Mouse (Mus musculus) natural killer cell, adult 2 months (primary cell): ENCODE data around the gene Slc30a4.

Source experiments
- DNase-seq, 2 experiments: peaks; one replicate each; pipeline ENCODE4 v3.0.0; 2022; ENCODE audit warnings: low spot score in 2 of 2

Gene Slc30a4

GRCm38 (mm10) chr2:122702181-122703036, at the start of gene Slc30a4:
Gene Slc30a4 (minus strand): TSS chr2:122702663.
- peak; percentile 19 to 37 for DNase-seq

DNA sequence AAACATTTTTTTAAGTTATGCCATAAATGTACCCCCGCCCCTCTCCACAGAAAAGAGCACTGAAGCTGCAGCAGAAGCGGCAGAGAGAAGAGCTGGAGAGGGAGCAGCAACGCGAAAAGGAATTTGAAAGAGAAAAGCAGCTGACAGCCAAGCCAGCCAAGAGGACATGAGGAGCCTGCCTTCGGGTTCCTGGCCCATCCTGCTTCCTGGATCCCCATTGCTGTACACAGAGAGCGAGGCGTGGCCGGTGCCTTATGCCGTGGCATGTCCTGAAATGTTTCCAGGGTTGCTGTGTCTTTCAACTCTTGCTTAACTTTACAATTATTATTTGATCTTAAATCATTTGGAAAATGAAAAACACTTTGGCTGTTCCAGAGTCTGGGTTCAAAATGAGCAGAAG, 44.0 kb upstream of the Slc30a4 start:
- DNase-seq = no peak

DNA sequence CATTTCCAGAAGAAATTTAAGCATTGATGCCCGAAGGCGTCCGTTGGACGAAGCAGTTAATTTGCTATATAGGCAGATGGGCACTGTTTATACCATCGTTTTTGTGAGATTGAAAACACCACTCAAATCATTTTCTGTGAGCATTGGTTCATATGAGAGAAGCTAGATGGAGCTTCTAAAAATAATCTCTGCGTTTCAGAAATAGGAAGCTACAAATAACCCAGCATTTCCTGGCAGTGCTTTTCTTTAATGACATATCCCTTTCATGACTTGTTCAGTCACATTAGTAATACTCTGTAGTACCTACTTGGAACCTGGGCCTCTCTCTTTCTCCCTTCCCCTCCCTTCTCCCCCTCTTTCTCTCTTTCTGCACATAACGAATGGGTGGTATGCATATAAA, 36.6 kb upstream of the Slc30a4 start:
- no peak for DNase-seq

DNA sequence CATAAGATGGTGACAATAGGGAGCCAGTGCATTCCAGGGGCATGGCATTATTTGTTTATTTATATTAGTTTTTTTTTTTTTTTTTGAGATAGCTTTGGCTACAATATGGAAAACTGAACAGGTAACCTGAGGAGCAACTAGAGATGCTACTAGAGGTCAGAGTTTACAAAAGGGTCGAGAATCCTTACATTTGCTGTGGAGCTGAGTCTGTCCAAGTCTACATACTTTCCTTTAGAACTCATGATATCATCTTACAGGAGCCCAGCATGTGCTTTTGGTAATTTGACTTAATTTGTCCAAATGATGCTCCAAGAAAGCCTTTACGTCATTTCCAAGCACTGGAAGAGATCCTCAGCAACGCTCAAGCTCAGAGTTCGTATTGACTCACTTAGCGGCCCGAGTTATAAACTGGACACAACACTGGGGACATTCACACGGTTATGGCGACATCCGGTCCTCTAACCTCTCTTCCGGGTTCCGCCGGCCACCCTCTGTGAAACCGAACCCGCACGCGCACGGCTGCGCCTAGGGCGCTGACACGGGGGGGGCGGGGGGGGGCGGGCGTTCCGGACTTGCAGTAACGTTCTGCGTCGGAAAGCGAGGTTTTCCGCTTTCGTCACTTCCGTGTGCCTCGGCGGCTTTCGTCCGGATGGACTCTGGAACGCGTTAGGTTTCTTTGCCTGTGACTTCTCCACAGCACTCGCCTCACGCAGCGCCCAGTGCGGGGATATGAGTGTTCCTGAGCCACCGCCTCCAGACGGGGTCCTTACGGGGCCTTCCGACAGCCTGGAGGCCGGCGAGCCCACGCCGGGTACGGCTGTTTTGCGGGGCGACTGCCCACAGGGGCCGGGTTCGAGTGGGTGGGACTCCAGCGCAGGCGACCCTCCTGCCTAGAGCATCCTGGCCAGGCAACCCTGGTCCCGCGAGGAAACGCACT, 35.7 kb upstream of the Slc30a4 start, which contains the start of gene Bloc1s6:
Gene Bloc1s6 (plus strand): TSS at position 610 of the 937 bp plus-strand sequence.
- peak; percentile 81 to 86 for DNase-seq

DNA sequence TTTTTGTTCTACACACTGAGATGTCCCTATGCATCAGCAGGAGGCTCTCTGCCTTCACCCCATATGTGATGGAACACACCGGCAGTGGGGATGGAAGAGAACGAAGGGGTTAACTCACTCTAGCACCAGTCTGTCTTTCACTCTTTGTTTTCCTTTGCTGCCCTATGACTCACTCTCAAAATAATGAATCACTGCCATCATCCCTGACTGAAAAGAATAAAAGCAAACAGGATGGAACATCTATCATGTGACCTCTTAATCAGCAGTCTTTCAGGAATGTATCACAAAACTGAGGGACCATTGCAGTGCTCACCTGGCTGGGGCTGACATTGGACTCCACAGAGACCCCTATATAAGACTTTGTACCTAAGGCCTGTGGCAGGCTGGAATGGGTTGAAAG, 29.0 kb upstream of the Slc30a4 start:
- DNase-seq = no peak

- peak; percentile 28 to 49 for DNase-seq
Observed at GRCm38 (mm10) chr2:122725604-122726003, 23.1 kb upstream of the Slc30a4 start.

DNA sequence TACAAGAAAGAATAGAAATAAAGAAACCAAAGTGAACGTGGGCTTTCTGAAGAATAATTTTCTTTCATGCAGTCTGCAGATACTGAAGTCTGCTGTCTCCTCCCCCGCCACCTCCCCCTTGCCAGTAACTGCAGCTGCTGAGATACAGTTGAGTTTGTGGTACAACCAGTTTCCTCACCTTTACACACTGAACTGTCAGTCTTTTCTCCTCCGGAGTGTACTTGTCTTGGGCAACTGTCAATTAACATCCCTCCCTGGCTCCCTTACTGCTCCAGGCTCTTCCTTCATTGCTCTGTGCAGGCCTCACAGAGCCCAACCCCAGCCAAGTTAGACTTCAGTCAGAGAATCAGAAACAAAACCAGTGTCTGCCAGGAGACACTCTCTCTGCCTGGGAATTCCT, 18.1 kb upstream of the Slc30a4 start:
- DNase-seq = no peak

DNA sequence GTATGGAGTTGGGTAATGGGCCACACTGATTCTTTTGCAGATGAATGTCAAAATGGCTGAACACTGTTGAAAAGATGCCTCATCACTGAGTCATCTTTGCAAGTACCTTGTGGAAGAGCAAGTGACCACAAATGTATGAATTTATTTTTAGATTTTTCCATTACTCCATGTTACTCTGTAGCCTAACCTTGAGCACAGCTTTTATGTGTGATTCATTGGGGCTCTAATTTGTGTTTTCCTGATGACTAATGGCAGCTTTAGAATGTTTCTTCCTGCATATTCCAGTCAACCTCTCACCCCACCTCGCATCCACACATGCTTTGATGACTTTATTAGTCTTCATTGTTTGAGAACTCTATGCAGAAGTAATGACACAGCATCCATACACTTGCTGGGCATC, 16.8 kb upstream of the Slc30a4 start:
- DNase-seq = no peak

GRCm38 (mm10) chr2:122716301-122716842, 13.9 kb upstream of the Slc30a4 start:
- DNase-seq = no peak

- DNase-seq = no peak
Observed at GRCm38 (mm10) chr2:122715148-122715692, 12.8 kb upstream of the Slc30a4 start.

DNA sequence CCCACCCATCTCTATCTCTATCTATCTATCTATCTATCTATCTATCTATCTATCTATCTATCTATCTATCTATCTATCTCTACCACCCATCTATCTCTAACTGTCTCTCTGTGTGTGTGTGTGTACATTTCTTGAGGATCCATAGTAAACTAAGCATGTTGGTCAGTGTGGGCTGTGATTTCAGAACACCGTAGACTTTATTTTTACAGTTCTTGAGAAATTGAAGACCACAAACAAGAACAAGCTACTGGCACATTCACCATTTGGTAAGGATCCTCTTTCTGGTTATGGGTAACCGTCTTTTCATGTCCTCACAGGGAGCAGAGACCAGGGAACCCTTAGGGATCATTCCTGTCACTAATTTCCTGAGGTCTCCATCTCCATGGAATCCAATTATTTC, 10.4 kb upstream of the Slc30a4 start:
- no peak for DNase-seq

DNA sequence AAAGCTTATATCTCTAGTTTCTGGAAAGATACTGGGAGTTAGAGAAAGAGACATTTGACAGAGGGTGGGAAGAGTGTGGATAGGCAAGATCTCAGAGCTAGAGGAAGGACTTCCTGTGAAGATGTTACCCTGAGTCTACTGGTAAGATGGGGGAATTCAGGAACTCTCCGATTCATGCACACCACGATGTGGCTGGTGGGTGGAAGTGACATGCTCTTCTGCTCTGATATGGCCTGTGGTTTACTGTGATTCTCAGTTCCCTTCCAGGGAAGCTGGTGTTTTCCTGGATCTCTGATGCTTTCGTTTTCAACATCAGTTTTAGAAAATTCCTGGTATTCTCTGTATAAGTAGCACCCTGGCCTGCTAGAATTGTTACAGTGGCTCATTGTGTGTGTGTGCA, 9.4 kb upstream of the Slc30a4 start:
- no peak for DNase-seq

DNA sequence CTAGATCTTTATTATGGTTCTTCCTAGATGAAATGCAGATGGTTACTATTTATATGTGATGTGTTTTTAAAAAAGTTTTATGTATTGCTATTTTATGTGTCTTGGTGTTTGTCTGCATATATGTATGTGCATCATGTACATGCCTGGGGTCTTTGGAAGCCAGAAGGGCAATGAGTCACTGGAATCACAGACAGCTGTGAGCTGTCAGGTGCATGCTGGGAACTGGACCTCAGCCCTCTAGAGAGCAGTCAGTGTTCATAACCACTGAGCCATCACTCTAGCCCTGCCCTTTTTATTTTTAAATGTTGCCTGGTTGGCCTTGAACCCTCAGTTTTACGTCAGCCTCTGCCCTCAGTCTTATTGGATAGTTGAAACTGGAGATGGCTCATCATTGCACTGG, 6.7 kb upstream of the Slc30a4 start:
- DNase-seq = no peak

DNA sequence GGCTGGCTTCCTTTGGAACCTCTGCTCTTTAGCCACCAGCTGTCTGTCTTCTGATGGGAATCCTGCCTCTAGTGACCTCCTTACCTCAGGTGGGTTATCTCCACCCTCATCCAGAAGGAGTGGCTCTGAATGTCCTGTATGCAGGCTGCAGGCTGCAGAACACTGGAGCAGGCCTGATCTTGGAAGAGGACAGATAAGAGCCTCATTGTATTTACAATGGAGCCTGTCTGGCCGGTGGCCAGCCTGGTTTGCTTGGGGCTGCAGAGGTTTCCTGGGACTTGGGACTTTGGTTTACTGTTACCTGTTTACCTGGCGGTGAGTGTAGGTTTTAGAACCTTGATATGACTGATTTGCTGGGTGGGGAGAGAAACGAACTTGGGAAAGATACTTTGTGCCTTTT, 5.6 kb upstream of the Slc30a4 start:
- no peak for DNase-seq

- DNase-seq = no peak
Observed at GRCm38 (mm10) chr2:122704572-122704971, 2.1 kb upstream of the Slc30a4 start.

DNA sequence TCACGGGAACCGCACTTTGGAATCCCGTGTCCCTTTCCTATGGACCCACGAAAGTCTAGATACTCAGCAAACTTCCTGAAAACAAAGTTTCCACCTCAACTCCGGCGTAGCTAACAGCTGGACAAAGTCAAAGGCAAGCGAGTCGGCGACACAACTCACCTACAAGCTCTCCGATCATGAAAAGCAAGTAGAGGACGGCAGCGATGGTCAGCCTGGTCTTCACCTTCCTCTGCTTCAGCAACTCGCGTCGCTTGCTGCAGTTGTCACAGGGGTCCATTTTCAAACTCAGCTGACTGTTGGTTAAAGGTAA, 637 bp downstream of the Slc30a4 start:
- DNase-seq = no peak

DNA sequence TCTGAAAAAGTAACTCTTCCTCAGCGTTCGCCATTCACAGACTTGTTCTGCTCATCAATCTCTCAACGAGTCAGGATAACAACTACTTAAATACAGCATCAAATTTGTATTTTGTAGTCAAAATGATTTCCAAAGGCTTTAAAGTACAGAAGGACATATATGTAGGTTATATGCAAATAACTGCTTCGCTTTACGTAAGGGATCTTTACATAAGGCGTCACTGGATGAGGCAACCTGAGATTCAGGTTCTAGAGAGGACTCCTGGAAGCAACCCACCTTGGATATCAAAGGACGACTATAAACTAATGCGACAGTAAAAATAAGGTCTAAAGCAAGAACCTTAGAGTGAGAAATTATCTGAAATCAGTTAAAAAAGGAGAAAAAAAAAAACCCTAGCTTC, 1.5 kb downstream of the Slc30a4 start:
- no peak for DNase-seq

- no peak for DNase-seq
Observed at GRCm38 (mm10) chr2:122697526-122697925, 4.9 kb downstream of the Slc30a4 start.

GRCm38 (mm10) chr2:122686665-122687064, 15.8 kb downstream of the Slc30a4 start:
- DNase-seq = no peak

GRCm38 (mm10) chr2:122683641-122684040, 18.8 kb downstream of the Slc30a4 start:
- no peak for DNase-seq

DNA sequence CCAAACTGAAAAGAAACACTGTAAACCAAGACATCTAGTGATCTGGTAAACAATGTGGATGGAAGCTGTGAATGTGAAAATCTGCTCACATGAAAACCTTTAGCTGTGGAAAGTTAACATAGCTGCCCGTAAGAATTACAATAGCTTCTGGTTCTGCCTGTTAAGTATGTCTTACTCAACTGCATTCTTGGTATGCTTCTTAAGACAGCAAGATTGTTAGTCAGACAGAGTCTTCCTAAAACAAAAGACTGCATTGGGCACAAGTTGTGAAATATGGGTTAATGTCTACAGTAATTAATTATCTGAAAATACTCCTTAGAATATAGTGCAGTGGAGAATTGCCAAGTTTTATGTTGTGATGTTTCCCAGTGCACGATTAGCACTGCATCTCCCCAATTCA, 19.9 kb downstream of the Slc30a4 start:
- no peak for DNase-seq
